Mouse (Mus musculus) neural tube, embryonic 11.5 days (tissue): Measurements from ENCODE around the gene Anpep. TPM values are rescaled to one million over a fixed set of nuclear protein-coding genes. Genes with fewer than 3 reads are reported as not detected.
A peak's percentile ranks its signal among the peaks of the same experiment; 100 is the strongest.

Experiments
- ATAC-seq: fragments of 200-750 bp; cut with Nextera tagmentation; 2 replicates; pipeline ENCODE4 v1.8.0; 2017; ENCODE audit warnings: moderate number of reproducible peaks, mild to moderate bottlenecking, moderate TSS enrichment, moderate library complexity; ENCODE audit not compliant: insufficient read depth, low FRiP score, low TSS enrichment
- DNase-seq: peaks from one replicate; pipeline ENCODE4 v3.0.0-alpha.2; 2015; ENCODE audit warnings: low spot score
- H3K27ac ChIP-seq: fragments of 300-500 bp; sonication (generic); 2 replicates; pipeline ENCODE4 v1.5.1; 2014; ENCODE audit warnings: low read depth, mild to moderate bottlenecking, low read length
- H3K27me3 ChIP-seq: fragments of 300-500 bp; sonication (generic); 2 replicates; pipeline ENCODE4 v1.6.1; 2014; ENCODE audit warnings: mild to moderate bottlenecking, low read length, mixed read lengths; ENCODE audit not compliant: control insufficient read depth, insufficient read depth
- H3K36me3 ChIP-seq: fragments of 300-500 bp; sonication (generic); 2 replicates; pipeline ENCODE4 v1.6.1; 2014; ENCODE audit warnings: mild to moderate bottlenecking, low read length, moderate library complexity, mixed read lengths; ENCODE audit not compliant: control insufficient read depth, insufficient read depth
- H3K4me1 ChIP-seq: fragments of 300-500 bp; sonication (generic); 2 replicates; pipeline ENCODE4 v1.6.1; 2014; ENCODE audit warnings: low read length, mixed read lengths; ENCODE audit not compliant: control insufficient read depth, insufficient read depth
- H3K4me2 ChIP-seq: fragments of 300-500 bp; sonication (generic); 2 replicates; pipeline ENCODE4 v1.6.1; 2014; ENCODE audit warnings: low read depth, mild to moderate bottlenecking, moderate library complexity
- H3K4me3 ChIP-seq: fragments of 300-500 bp; sonication (generic); 2 replicates; pipeline ENCODE4 v1.5.1; 2014; ENCODE audit warnings: low read depth, low read length
- H3K9ac ChIP-seq: fragments of 300-500 bp; sonication (generic); 2 replicates; pipeline ENCODE4 v1.6.1; 2014; ENCODE audit warnings: mild to moderate bottlenecking, low read length
- H3K9me3 ChIP-seq: fragments of 300-500 bp; sonication (generic); 2 replicates; pipeline ENCODE4 v1.6.1; 2016; ENCODE audit warnings: low read length; ENCODE audit not compliant: control insufficient read depth
- WGBS: fragments of 180-500 bp; shearing (Covaris S2); extraction: QIAGEN DNeasy Blood & Tissue Kit; methylation state at CpG from one replicate; pipeline ENCODE4 v1.1.7; 2014; 5-methylcytosine and 5-hydroxymethylcytosine counted together
- polyA plus RNA-seq: library from polyadenylated mRNA; unstranded; fragments of >200 nt; fragmentation: Nextera tagmentation; extraction: Ambion mirVana; gene quantifications from 2 replicates; pipeline ENCODE4 v1.2.1, GENCODE M21; 2014

The Anpep gene
- polyA plus RNA-seq, 1 experiment from 2014 or later = 7.1 TPM

DNA sequence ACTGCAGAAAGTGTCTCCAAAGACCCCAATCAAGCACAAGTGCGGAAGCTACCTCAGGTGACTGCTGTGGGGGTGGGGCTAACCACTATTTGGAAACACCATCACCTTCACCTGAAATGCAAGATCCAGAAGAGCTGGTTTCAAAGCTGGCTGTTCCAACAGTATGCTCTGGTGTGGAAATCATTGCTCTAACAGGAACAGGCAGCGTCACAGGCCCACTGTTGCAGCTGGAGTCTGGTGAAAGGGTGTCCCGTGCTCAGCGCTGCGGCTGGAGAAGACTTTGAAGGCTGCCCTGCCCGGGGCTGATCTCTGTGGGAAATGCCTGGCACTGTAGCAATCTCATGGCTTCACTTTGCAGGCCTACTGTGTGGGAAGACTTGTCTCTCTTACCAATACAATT lies 12.5 kb upstream of the Anpep start:
- H3K36me3 ChIP-seq = no peaks in the 10 kb centered on the region
- H3K4me2 ChIP-seq = no peak overlapping the region
- no peaks in the 10 kb centered on the region for H3K27me3 ChIP-seq
- WGBS = 88% methylated on average over 6 of the region's 6 CpGs
- no peak overlapping the region for H3K9ac ChIP-seq
- H3K4me1 ChIP-seq = no peaks in the 10 kb centered on the region
- no peaks in the 10 kb centered on the region for H3K9me3 ChIP-seq
- H3K27ac ChIP-seq = no peak overlapping the region
- ATAC-seq (no peak), DNase-seq (no peak)
- H3K4me3 ChIP-seq = no peak overlapping the region

DNA sequence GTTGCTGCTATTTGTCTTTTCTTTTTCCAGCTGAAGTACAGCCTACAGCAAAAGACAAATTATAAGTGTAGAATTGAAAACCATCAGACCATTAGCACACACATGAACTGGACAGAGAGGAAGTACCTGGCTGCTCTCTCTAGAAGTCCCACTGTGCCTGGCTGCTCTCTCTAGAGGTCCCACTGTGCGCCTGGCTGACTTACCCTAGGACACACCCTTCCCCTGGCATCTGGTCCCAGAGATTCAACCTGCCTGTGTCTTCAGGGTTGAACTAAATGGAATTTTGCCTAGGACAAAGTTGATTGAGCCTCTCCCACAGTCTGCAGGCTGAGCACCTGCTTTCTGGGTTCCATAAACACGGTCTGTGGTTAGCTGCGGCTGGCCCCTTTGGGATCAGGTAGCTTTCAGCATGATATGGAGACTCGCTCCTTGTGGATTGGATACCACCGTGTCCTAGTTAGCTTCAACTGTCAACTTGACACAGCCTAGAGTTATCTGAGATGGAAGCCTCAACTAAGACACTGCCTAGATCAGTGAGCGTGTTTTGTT lies 11.0 kb upstream of the Anpep start:
- no peak overlapping the region for H3K4me3 ChIP-seq
- no peak overlapping the region for H3K27ac ChIP-seq
- 90% methylated on average over 6 of the region's 6 CpGs for WGBS
- no peaks in the 10 kb centered on the region for H3K36me3 ChIP-seq
- no peak for DNase-seq
- ATAC-seq = no peak
- H3K4me1 ChIP-seq = no peaks in the 10 kb centered on the region
- no peak overlapping the region for H3K9ac ChIP-seq
- H3K27me3 ChIP-seq = no peaks in the 10 kb centered on the region
- H3K4me2 ChIP-seq = no peak overlapping the region
- H3K9me3 ChIP-seq = no peaks in the 10 kb centered on the region

DNA sequence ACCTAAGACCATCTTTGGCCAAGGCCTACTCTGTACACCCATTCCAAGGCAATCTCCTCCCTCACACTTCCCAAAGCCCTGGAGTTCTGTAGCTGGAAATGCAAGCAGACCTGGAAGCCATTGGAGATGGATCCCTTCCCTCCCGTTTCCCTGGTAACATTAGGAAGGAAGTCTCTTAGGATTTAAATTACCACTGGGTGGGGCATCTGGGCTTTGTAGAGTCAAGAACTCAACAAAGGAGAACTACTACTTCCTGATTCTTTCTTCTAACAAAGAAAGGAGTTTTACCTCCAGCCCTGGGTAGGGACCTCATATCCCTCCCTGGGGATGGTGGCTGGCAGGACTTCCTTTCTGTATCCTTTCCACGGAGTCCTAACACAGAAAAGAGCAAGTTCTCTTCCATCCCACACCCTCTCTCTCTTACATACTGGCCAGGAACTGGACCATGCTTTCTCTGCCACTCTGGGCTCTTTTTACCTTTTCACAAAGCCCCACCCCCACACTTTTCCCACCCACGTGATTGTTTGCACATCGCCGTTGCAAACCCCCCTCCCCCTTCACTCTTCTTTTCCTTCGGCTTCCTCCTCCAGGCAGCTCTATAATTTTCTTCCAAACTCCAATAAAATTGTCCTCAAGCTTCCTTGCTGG lies 8.3 kb upstream of the Anpep start:
- 56% methylated on average over 6 of the region's 6 CpGs for WGBS
- Histone ChIP-seq H3K9ac (no peak overlapping the region), H3K27me3 (no peaks in the 10 kb centered on the region), H3K4me2 (no peak overlapping the region), H3K36me3 (no peaks in the 10 kb centered on the region), H3K4me3 (no peak overlapping the region), H3K4me1 (no peaks in the 10 kb centered on the region), H3K9me3 (no peaks in the 10 kb centered on the region), H3K27ac (no peak overlapping the region)
- no peak for ATAC-seq
- DNase-seq = no peak

DNA sequence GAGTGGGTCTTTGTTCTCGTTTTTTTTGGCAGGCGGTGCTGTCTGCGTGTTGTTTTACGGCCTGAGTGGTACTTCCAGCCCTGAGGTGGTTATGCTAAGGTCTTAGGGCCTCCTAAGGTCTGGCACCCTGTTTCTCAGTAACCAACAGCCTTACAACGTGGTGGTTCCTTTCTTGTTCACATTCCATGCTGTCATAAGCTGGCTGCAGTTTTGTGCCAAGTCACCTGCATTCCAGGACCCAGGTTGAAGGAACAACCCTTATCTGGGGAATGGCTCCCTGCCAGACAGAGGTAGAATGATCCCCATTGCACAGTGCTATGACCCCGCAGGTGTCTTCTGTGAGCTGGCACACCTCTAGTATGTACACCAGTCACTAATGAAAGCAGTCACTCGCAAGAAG lies 7.6 kb upstream of the Anpep start:
- 79% methylated on average over 7 of the region's 7 CpGs for WGBS
- DNase-seq (no peak), ATAC-seq (no peak)
- Histone ChIP-seq H3K27me3 (no peaks in the 10 kb centered on the region), H3K36me3 (no peaks in the 10 kb centered on the region), H3K9ac (no peak overlapping the region), H3K4me2 (no peak overlapping the region), H3K4me3 (no peak overlapping the region), H3K4me1 (no peaks in the 10 kb centered on the region), H3K9me3 (no peaks in the 10 kb centered on the region), H3K27ac (no peak overlapping the region)

DNA sequence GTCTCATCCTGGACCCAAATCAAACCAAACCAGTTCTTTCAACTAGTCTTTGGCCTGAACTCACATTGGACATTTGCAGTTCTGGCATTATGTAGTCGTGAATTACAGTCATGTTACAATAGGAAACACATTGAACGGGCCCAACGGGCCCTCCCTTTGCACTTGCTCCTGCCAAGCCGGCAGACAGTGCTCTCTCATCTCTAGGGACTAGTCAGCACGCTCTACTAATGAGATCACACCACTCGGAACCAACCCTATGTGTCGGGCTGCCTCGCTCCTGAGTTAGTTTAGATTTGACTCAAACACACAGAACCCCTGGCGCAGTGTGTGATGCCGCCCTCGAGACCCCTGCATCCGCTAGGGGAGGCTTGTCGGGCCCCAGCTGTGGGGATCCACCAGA lies 7.0 kb upstream of the Anpep start:
- no peak overlapping the region for H3K27ac ChIP-seq
- DNase-seq = no peak

DNA sequence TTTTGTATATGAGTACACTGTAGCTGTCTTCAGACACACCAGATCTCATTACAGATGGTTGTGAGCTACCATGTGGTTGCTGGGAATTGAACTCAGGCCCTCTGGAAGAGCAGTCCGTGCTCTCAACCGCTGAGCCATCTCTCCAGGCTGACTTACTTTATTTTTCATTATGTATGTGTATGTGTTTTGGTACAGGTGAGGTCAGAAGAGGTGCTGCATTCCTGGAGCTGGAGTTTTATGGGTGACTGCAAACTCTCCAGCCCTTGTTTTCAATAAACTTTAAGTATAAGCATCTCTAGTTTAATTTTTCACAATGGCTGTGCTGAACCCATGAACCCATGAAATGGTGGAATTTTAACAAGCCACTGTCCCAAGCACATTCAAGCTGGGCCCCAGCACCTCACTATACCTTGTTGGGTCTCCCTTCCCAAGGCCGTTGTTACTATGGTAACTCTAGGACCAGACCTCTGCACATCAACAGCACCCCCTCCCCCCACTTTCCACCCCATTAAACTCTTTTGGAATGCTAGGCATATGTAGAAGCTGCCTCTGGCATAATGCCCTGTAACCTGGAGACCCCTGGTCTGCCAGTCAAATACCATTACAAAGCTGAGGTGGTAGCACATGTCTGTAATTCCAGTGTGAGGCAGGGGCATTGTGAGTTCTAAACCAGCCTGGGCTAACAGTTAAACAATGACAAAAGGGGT lies 5.6 kb upstream of the Anpep start:
- Histone ChIP-seq H3K9me3 (no peaks in the 10 kb centered on the region), H3K27ac (no peak overlapping the region), H3K27me3 (no peaks in the 10 kb centered on the region), H3K9ac (no peak overlapping the region), H3K4me1 (no peaks in the 10 kb centered on the region), H3K4me2 (no peak overlapping the region), H3K4me3 (no peak overlapping the region), H3K36me3 (no peaks in the 10 kb centered on the region)
- WGBS = 70% methylated on average over 3 of the region's 3 CpGs
- ATAC-seq (0 out of 2 replicates have a peak, but pooled peaks have one; percentile 41), DNase-seq (no peak)

More for the DNA sequence above, 7.0 kb upstream of the Anpep start:
- no peaks in the 10 kb centered on the region for H3K36me3 ChIP-seq
- WGBS = 83% methylated on average over 13 of the region's 13 CpGs
- no peaks in the 10 kb centered on the region for H3K9me3 ChIP-seq
- H3K9ac ChIP-seq = no peak overlapping the region
- H3K4me3 ChIP-seq = no peak overlapping the region
- no peak for ATAC-seq
- no peaks in the 10 kb centered on the region for H3K27me3 ChIP-seq
- H3K4me1 ChIP-seq = no peaks in the 10 kb centered on the region
- no peak overlapping the region for H3K4me2 ChIP-seq

DNA sequence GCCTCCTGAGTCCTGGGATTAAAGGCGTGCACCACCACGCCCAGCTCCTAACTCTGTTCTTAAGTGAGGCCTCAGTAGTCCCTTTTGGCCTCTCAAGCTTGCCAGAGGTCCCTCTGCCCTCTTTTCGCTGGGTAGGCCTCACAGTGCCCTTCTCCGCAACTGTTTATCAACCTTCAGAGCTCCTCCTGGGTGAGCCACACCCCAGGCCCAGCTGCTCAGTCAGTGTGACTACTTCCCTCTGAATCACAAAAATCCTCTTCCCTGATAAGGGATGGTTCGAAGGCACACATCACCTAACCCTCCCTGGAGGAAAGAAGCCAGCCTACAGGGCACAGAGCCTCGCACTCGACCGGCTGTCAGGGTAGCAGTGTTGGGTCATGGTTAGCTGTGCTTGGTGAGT lies 935 bp upstream of the Anpep start:
- H3K4me1 ChIP-seq = no peaks in the 10 kb centered on the region
- DNase-seq (no peak), ATAC-seq (no peak)
- H3K27me3 ChIP-seq = no peaks in the 10 kb centered on the region
- no peak overlapping the region for H3K9ac ChIP-seq
- H3K36me3 ChIP-seq = no peaks in the 10 kb centered on the region
- no peak overlapping the region for H3K4me2 ChIP-seq
- H3K4me3 ChIP-seq = no peak overlapping the region
- WGBS = 94% methylated on average over 8 of the region's 8 CpGs
- H3K9me3 ChIP-seq = no peaks in the 10 kb centered on the region
- no peak overlapping the region for H3K27ac ChIP-seq

DNA sequence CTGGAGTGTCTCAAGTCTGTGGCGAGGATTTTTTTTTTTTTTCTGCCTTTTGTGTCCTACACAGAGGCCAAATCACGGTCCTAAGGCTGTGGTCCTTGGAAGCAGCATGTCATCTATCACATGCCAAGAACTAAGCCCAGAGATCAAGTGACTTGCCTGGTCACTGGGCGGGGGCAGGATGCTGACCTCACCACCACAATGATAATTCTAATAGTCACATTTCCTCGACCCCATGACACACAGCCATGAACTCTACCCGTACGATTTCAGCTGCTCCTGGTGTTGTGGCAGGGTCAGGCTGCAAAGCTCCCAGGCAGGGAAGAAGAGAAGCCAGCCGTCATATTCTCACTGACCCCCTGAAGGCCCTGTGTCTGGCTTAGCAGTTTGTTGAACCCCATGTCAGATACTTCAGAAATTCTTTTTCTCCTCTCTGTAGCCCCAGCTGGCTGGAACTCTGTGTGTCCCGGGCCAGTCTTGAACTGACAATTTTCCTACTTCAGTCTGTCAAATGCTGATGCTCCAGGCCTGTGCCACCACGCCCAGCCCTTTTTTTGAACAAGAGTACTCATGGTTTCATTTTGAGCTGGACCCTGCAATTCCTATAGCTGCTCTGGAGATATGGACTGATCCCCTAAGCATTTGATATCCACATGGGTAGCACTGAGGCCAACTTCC lies 1.8 kb downstream of the Anpep start:
- no peaks in the 10 kb centered on the region for H3K4me1 ChIP-seq
- no peak for ATAC-seq
- no peak overlapping the region for H3K9ac ChIP-seq
- no peaks in the 10 kb centered on the region for H3K27me3 ChIP-seq
- H3K4me3 ChIP-seq = no peak overlapping the region
- DNase-seq = no peak
- H3K4me2 ChIP-seq = no peak overlapping the region
- H3K27ac ChIP-seq = no peak overlapping the region
- WGBS = 67% methylated on average over 9 of the region's 9 CpGs
- H3K36me3 ChIP-seq = no peaks in the 10 kb centered on the region
- H3K9me3 ChIP-seq = no peaks in the 10 kb centered on the region
